Mouse (Mus musculus) small intestine, adult 2 months (tissue): Measurements from ENCODE around the gene Cd84. TPM values are rescaled to one million over a fixed set of nuclear protein-coding genes. Genes with fewer than 3 reads are reported as not detected.
"Not testable (repeated sequence)": the region's sequence is repeated elsewhere in the genome, so short reads cannot be mapped to it uniquely, and the experiment has no call there.

Experiments
- H3K27ac ChIP-seq: fragments of 200-500 bp; 2 replicates; pipeline ENCODE4 v1.5.1; 2012; ENCODE audit warnings: low read depth, low read length, control low read depth, inconsistent platforms; ENCODE audit not compliant: insufficient read depth
- H3K27me3 ChIP-seq: fragments of 200-500 bp; 2 replicates; pipeline ENCODE4 v1.6.1; 2012; ENCODE audit warnings: mild to moderate bottlenecking, moderate library complexity, low read length, inconsistent platforms; ENCODE audit not compliant: control insufficient read depth, insufficient read depth
- H3K36me3 ChIP-seq: fragments of 200-500 bp; 2 replicates; pipeline ENCODE4 v1.6.1; 2012; ENCODE audit warnings: mild to moderate bottlenecking, low read length, control low read depth, inconsistent platforms; ENCODE audit not compliant: control insufficient read depth, insufficient read depth
- H3K4me1 ChIP-seq: fragments of 200-500 bp; 2 replicates; pipeline ENCODE4 v1.6.1; 2012; ENCODE audit warnings: low read length, inconsistent platforms, mixed read lengths; ENCODE audit not compliant: control insufficient read depth, insufficient read depth, insufficient read length
- H3K4me3 ChIP-seq: fragments of 200-500 bp; 2 replicates; pipeline ENCODE4 v1.5.1; 2012; ENCODE audit warnings: low read depth, mild to moderate bottlenecking, control low read depth, inconsistent platforms, low read length, moderate library complexity
- CTCF ChIP-seq: fragments of 200-500 bp; IDR thresholded peaks from 2 replicates; pipeline ENCODE4 v1.5.1; 2012; ENCODE audit warnings: low read depth, mild to moderate bottlenecking, control low read depth, inconsistent platforms, low read length, moderate library complexity, mixed read lengths; ENCODE audit not compliant: insufficient replicate concordance, insufficient read length; ENCODE audit errors: extremely low read depth
- POLR2A ChIP-seq: fragments of 200-500 bp; IDR thresholded peaks from 2 replicates; pipeline ENCODE4 v1.6.1; 2012; ENCODE audit warnings: low read depth, mild to moderate bottlenecking, control low read depth, inconsistent platforms, low read length, moderate library complexity
- WGBS: fragments of 180-500 bp; shearing (Covaris S2); methylation state at CpG from one replicate; pipeline ENCODE4 v1.1.7; 2018; 5-methylcytosine and 5-hydroxymethylcytosine counted together
- polyA plus RNA-seq: library from polyadenylated mRNA; depleted of rRNA; stranded (reverse); fragments of >200 nt; gene quantifications from 2 replicates; pipeline ENCODE4 v1.2.3, GENCODE M21; 2012

Cd84 gene
- polyA plus RNA-seq, 1 experiment, result 0.55 TPM

- H3K4me3 ChIP-seq, result no peak overlapping the region
- H3K27me3 ChIP-seq, result no peaks in the 10 kb centered on the region
- H3K4me1 ChIP-seq, result no peaks in the 10 kb centered on the region
- no peaks in the 10 kb centered on the region for H3K36me3 ChIP-seq
- 82% methylated on average over 4 of the region's 4 CpGs for WGBS
- H3K27ac ChIP-seq, result no peak overlapping the region
- TF ChIP-seq POLR2A (no peak), CTCF (no peak)
Observed at GRCm38 (mm10) chr1:171848757-171849156, 9.3 kb downstream of the Cd84 start.

GRCm38 (mm10) chr1:171849454-171849853 lies 10.0 kb downstream of the Cd84 start:
- Histone ChIP-seq H3K4me1 (no peaks in the 10 kb centered on the region), H3K27me3 (no peaks in the 10 kb centered on the region), H3K36me3 (no peaks in the 10 kb centered on the region), H3K27ac (no peak overlapping the region), H3K4me3 (no peak overlapping the region)
- TF ChIP-seq POLR2A (no peak), CTCF (no peak)
- WGBS, result 76% methylated on average over 5 of the region's 5 CpGs

GRCm38 (mm10) chr1:171865467-171865866 lies 26.0 kb downstream of the Cd84 start:
- TF ChIP-seq POLR2A (no peak), CTCF (no peak)
- WGBS, result 60% methylated on average over 4 of the region's 4 CpGs
- no peaks in the 10 kb centered on the region for H3K27me3 ChIP-seq

GRCm38 (mm10) chr1:171886989-171887388 lies 47.5 kb downstream of the Cd84 start:
- no peaks in the 10 kb centered on the region for H3K4me1 ChIP-seq
- 72% methylated on average over 1 of the region's 1 CpGs for WGBS
- no peaks in the 10 kb centered on the region for H3K27me3 ChIP-seq
- no peak for TF ChIP-seq CTCF
- TF ChIP-seq POLR2A, result no peak
- H3K4me3 ChIP-seq, result no peak overlapping the region
- no peaks in the 10 kb centered on the region for H3K36me3 ChIP-seq
- no peak overlapping the region for H3K27ac ChIP-seq

More at GRCm38 (mm10) chr1:171865467-171865866, 26.0 kb downstream of the Cd84 start:
- Histone ChIP-seq H3K36me3 (no peaks in the 10 kb centered on the region), H3K27ac (no peak overlapping the region), H3K4me3 (no peak overlapping the region), H3K4me1 (no peaks in the 10 kb centered on the region)

GRCm38 (mm10) chr1:171895364-171895763 lies 55.9 kb downstream of the Cd84 start, which contains the start of gene Gm10521:
Gene Gm10521 (plus strand): TSS chr1:171895664.
- not testable (repeated sequence) for H3K4me1 ChIP-seq, H3K27ac ChIP-seq, H3K27me3 ChIP-seq, H3K36me3 ChIP-seq, H3K4me3 ChIP-seq
- 82% methylated on average over 5 of the region's 5 CpGs for WGBS

- WGBS, result 80% methylated on average over 1 of the region's 1 CpGs
Observed at GRCm38 (mm10) chr1:171904011-171904410, 64.5 kb downstream of the Cd84 start.

GRCm38 (mm10) chr1:171915638-171916458 lies 76.4 kb downstream of the Cd84 start:
- 69% methylated on average over 13 of the region's 13 CpGs for WGBS
- Histone ChIP-seq H3K27ac (no peak overlapping the region), H3K36me3 (no peaks in the 10 kb centered on the region), H3K4me1 (no peaks in the 10 kb centered on the region), H3K27me3 (no peaks in the 10 kb centered on the region), H3K4me3 (no peak overlapping the region)
- TF ChIP-seq CTCF (no peak), POLR2A (no peak)

More at GRCm38 (mm10) chr1:171904011-171904410, 64.5 kb downstream of the Cd84 start:
- H3K27ac ChIP-seq, result no peak overlapping the region
- no peaks in the 10 kb centered on the region for H3K36me3 ChIP-seq
- no peak overlapping the region for H3K4me3 ChIP-seq
- no peaks in the 10 kb centered on the region for H3K27me3 ChIP-seq
- TF ChIP-seq CTCF, result no peak
- no peak for TF ChIP-seq POLR2A
- H3K4me1 ChIP-seq, result no peaks in the 10 kb centered on the region
